Mouse (Mus musculus): ENCODE measurements at regions not wholly inside any gene's neighbourhood (a gene's known extent, or its start where the extent isn't known, plus 50 kb on each side); places are given as distances from the start of the nearest gene placed in this dataset.

DNA sequence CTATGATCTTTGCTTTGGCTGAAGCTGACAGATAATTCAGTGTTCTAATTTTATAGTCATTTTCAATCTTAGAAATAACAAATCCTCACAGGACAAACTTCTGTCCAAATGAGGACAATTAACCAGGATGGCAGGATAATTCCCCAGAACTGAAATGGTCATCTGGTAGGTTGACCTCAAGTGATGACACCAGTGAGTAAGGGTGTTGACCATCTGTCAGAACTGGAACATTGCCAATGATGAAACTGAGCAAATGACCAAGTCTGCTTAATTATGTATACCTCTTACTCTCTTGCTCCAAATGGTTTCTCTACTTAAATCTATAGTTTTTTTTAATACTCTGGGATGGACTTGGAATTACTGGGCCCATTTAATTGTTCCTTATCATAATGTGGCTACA lies 1336.9 kb upstream of the Tenm3 start:
- H3K4me1 ChIP-seq (replicated peaks; ENCODE audit: control insufficient read depth, insufficient read depth, low read length), result no peaks in the 10 kb centered on the region
- H3K36me3 ChIP-seq (ENCODE audit: control insufficient read depth, insufficient read depth, low read length), result no peaks in the 10 kb centered on the region
- H3K4me3 ChIP-seq (ENCODE audit: low read depth, low read length), result no peak overlapping the region
- ATAC-seq (ENCODE audit: low FRiP score), result no peak
- H3K9me3 ChIP-seq (ENCODE audit: control insufficient read depth, low read length), result no peaks in the 10 kb centered on the region
- H3K27me3 ChIP-seq (ENCODE audit: control insufficient read depth, insufficient read depth, low read length), result no peaks in the 10 kb centered on the region
- no peak for DNase-seq (ENCODE audit: low spot score)
- no peak overlapping the region for H3K9ac ChIP-seq (ENCODE audit: low read depth, low read length)
- no peak overlapping the region for H3K27ac ChIP-seq (ENCODE audit: low read depth, low read length)
- H3K4me2 ChIP-seq (replicated peaks; ENCODE audit: low read depth, low read length), result no peak overlapping the region

DNA sequence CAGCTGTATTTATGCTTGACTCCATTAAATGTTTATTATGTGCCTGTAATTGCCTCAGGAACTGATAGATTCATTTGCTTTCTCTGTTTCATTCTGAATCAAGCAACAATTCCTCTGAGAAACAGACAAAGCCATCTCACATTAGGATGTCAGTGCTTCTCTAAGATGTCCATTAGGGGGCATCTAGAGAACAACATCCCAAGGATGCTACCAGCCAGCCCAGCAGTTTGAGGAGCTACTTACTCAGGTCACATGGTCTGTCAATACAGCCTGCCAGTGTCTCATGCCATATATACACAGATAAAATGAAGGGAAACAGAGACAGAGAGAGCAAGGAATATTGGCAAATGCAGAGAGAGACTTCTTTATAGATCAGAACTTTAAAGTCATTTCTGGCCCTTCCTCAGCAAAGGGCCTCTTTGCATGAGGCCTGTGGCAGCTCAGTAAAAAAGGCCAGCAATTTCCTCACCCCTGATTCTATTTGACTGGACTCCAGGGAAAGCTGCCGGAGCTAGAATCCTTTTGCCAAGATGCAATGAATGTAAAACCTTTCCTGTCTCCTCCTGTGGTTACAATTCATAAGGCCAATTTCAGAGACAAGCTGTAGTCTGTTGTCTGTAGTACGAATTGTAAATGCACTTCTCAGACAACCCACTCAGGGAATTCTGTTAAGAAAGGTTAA lies 1321.2 kb upstream of the Tenm3 start:
- Histone ChIP-seq H3K27me3 (ENCODE audit: control insufficient read depth, insufficient read depth, low read length) (no peaks in the 10 kb centered on the region), H3K9me3 (ENCODE audit: control insufficient read depth, low read length) (no peaks in the 10 kb centered on the region), H3K4me2 (replicated peaks; ENCODE audit: low read depth, low read length) (no peak overlapping the region), H3K36me3 (ENCODE audit: control insufficient read depth, insufficient read depth, low read length) (no peaks in the 10 kb centered on the region), H3K4me1 (replicated peaks; ENCODE audit: control insufficient read depth, insufficient read depth, low read length) (no peaks in the 10 kb centered on the region), H3K27ac (ENCODE audit: low read depth, low read length) (no peak overlapping the region), H3K9ac (ENCODE audit: low read depth, low read length) (no peak overlapping the region), H3K4me3 (ENCODE audit: low read depth, low read length) (no peak overlapping the region)
- WGBS, result 78% methylated on average over 2 of the region's 2 CpGs
- DNase-seq (ENCODE audit: low spot score) (no peak), ATAC-seq (ENCODE audit: low FRiP score) (peak; percentile 75; the same call in 1 of the 2 replicates)

DNA sequence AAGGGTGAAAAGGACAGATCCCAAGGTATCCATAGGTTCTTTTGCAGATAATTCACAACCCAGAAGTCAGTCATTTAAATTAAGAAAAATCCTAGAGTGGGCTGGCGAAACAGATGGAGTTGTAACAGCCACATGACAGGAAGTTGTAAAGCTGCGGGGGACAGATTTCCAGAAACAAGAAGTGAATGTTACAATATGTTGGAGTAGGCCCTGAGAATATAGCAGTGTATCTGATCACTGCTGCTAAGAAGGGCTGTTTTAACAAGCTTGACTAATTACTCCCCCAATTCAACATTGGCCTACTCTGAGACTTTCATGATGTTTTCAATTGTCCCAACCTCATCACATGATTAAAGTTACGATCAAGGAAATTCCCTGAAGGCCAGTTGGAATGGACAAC lies 1317.3 kb upstream of the Tenm3 start:
- Histone ChIP-seq H3K9me3 (ENCODE audit: control insufficient read depth, low read length) (no peaks in the 10 kb centered on the region), H3K4me2 (replicated peaks; ENCODE audit: low read depth, low read length) (no peak overlapping the region), H3K4me1 (replicated peaks; ENCODE audit: control insufficient read depth, insufficient read depth, low read length) (no peaks in the 10 kb centered on the region), H3K9ac (ENCODE audit: low read depth, low read length) (no peak overlapping the region), H3K4me3 (ENCODE audit: low read depth, low read length) (no peak overlapping the region), H3K27me3 (ENCODE audit: control insufficient read depth, insufficient read depth, low read length) (no peaks in the 10 kb centered on the region), H3K36me3 (ENCODE audit: control insufficient read depth, insufficient read depth, low read length) (no peaks in the 10 kb centered on the region), H3K27ac (ENCODE audit: low read depth, low read length) (no peak overlapping the region)
- WGBS, result 84% methylated on average over 3 of the region's 3 CpGs
- DNase-seq (ENCODE audit: low spot score) (no peak), ATAC-seq (ENCODE audit: low FRiP score) (no peak)

DNA sequence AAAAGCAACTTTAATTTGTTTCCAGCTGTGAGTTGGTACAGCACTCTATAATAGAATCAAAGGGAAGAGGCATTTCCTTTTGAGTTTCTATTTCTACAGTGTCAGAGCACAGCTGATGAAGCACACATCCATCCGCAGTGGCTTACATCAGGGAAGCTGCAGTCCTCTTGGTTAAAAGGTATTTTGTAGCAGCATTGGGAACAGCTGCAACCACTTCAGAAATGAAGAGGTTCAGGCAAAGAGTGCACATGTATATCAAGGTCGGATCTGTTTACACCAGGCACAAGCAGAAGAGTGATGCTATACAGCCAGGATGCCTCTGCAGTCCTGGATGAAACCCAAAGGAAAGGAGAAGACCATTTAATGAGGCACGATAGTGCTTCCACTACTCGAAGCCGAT lies 1316.6 kb upstream of the Tenm3 start:
- DNase-seq (ENCODE audit: low spot score), result no peak
- H3K27ac ChIP-seq (ENCODE audit: low read depth, low read length), result no peak overlapping the region
- no peaks in the 10 kb centered on the region for H3K36me3 ChIP-seq (ENCODE audit: control insufficient read depth, insufficient read depth, low read length)
- no peaks in the 10 kb centered on the region for H3K27me3 ChIP-seq (ENCODE audit: control insufficient read depth, insufficient read depth, low read length)
- ATAC-seq (ENCODE audit: low FRiP score), result no peak
- no peaks in the 10 kb centered on the region for H3K9me3 ChIP-seq (ENCODE audit: control insufficient read depth, low read length)
- H3K4me2 ChIP-seq (replicated peaks; ENCODE audit: low read depth, low read length), result no peak overlapping the region
- WGBS, result 75% methylated on average over 5 of the region's 5 CpGs
- H3K9ac ChIP-seq (ENCODE audit: low read depth, low read length), result no peak overlapping the region
- H3K4me3 ChIP-seq (ENCODE audit: low read depth, low read length), result no peak overlapping the region
- H3K4me1 ChIP-seq (replicated peaks; ENCODE audit: control insufficient read depth, insufficient read depth, low read length), result no peaks in the 10 kb centered on the region

DNA sequence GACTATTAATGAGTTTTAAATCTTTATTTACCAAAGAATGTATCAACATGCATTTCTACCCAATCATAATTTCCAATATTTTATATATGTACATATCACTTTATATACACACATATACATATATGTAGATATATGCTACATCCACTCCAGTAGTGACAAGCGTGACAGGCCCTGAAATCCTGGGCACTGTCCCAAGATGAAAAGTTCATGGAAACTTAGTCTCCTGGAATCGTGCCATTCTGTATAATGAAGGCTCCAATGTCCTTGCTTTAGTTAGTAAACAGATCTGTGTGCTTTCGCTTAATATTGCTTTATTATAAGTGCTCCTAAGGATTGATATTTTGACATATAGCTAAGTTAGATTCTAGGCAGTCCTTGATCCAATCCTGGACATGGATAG lies 1296.1 kb upstream of the Tenm3 start:
- no peaks in the 10 kb centered on the region for H3K9me3 ChIP-seq (ENCODE audit: control insufficient read depth, low read length)
- DNase-seq (ENCODE audit: low spot score), result no peak
- no peaks in the 10 kb centered on the region for H3K36me3 ChIP-seq (ENCODE audit: control insufficient read depth, insufficient read depth, low read length)
- H3K4me1 ChIP-seq (replicated peaks; ENCODE audit: control insufficient read depth, insufficient read depth, low read length), result no peaks in the 10 kb centered on the region
- no peak overlapping the region for H3K4me3 ChIP-seq (ENCODE audit: low read depth, low read length)
- 96% methylated on average over 3 of the region's 3 CpGs for WGBS
- no peak overlapping the region for H3K9ac ChIP-seq (ENCODE audit: low read depth, low read length)
- ATAC-seq (ENCODE audit: low FRiP score), result no peak
- H3K4me2 ChIP-seq (replicated peaks; ENCODE audit: low read depth, low read length), result no peak overlapping the region
- H3K27me3 ChIP-seq (ENCODE audit: control insufficient read depth, insufficient read depth, low read length), result no peaks in the 10 kb centered on the region
- H3K27ac ChIP-seq (ENCODE audit: low read depth, low read length), result no peak overlapping the region

DNA sequence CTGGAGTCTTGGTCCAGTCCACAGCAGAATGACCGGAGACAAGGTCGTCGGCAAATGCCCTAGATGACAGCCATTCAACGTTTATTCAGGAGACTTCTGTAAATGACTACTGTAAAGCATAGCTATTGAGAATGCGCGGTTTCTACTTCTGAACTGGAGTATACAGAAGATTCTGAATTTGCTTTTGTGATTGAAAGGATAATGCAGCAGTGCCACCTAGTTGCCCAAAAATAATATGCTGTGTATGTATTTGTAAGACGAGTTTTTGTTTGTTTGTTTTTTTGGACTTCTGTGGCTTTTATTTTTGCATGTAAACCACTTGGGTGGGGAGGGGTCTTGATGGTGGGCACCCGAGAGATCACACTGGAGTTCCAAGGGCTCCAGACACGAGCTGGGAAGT lies 1276.3 kb upstream of the Tenm3 start:
- Histone ChIP-seq H3K27me3 (ENCODE audit: control insufficient read depth, insufficient read depth, low read length) (no peaks in the 10 kb centered on the region), H3K4me3 (ENCODE audit: low read depth, low read length) (no peak overlapping the region), H3K27ac (ENCODE audit: low read depth, low read length) (no peak overlapping the region), H3K9ac (ENCODE audit: low read depth, low read length) (no peak overlapping the region), H3K4me2 (replicated peaks; ENCODE audit: low read depth, low read length) (no peak overlapping the region), H3K4me1 (replicated peaks; ENCODE audit: control insufficient read depth, insufficient read depth, low read length) (no peaks in the 10 kb centered on the region), H3K36me3 (ENCODE audit: control insufficient read depth, insufficient read depth, low read length) (no peaks in the 10 kb centered on the region), H3K9me3 (ENCODE audit: control insufficient read depth, low read length) (no peaks in the 10 kb centered on the region)
- DNase-seq (ENCODE audit: low spot score), result no peak
- 87% methylated on average over 9 of the region's 9 CpGs for WGBS
- ATAC-seq (ENCODE audit: low FRiP score), result no peak

DNA sequence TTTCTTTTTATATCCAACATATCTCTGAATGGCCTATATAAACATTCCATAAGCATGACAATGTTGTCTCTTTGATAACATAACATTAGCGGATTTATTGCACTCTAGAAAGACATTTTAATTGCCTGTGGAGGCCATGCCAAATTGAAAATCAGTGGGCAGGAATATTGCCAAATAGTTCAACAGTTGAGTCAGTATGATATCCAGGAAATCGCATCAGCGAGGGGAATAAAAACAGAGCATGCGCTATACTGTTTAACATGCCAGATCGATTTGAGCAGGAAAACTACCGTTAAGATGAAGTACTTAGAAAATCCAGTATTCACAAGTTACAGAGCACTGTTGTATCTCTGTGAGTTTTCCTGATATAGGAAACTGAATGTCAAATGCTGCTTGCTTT lies 1238.6 kb upstream of the Tenm3 start:
- Histone ChIP-seq H3K27me3 (ENCODE audit: control insufficient read depth, insufficient read depth, low read length) (no peaks in the 10 kb centered on the region), H3K4me1 (replicated peaks; ENCODE audit: control insufficient read depth, insufficient read depth, low read length) (no peaks in the 10 kb centered on the region), H3K4me2 (replicated peaks; ENCODE audit: low read depth, low read length) (no peak overlapping the region), H3K9ac (ENCODE audit: low read depth, low read length) (no peak overlapping the region), H3K9me3 (ENCODE audit: control insufficient read depth, low read length) (no peaks in the 10 kb centered on the region), H3K4me3 (ENCODE audit: low read depth, low read length) (no peak overlapping the region), H3K36me3 (ENCODE audit: control insufficient read depth, insufficient read depth, low read length) (no peaks in the 10 kb centered on the region), H3K27ac (ENCODE audit: low read depth, low read length) (no peak overlapping the region)
- ATAC-seq (ENCODE audit: low FRiP score) (no peak), DNase-seq (ENCODE audit: low spot score) (no peak)
- WGBS, result 93% methylated on average over 6 of the region's 6 CpGs

DNA sequence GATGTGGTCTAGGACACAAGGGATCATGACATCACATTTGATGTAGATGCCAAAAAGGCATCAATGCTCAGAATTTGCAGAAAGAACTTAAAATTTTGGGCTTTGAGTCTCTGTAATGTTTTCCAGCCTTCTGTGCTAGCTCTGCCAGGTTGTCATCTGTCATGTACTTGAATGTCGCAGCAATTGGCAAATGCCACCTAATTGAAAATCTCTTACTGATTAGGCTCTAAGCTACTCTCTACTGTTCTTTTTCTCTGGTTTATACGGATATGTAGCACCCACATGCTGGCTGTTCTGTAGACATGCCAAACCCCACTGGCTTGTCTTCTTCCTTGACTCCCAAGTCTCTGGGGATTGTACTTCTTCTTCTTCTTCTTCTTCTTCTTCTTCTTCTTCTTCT lies 1193.3 kb upstream of the Tenm3 start:
- no peak overlapping the region for H3K4me2 ChIP-seq (replicated peaks; ENCODE audit: low read depth, low read length)
- no peaks in the 10 kb centered on the region for H3K36me3 ChIP-seq (ENCODE audit: control insufficient read depth, insufficient read depth, low read length)
- no peak overlapping the region for H3K27ac ChIP-seq (ENCODE audit: low read depth, low read length)
- H3K4me3 ChIP-seq (ENCODE audit: low read depth, low read length), result no peak overlapping the region
- H3K9me3 ChIP-seq (ENCODE audit: control insufficient read depth, low read length), result no peaks in the 10 kb centered on the region
- no peak for ATAC-seq (ENCODE audit: low FRiP score)
- H3K9ac ChIP-seq (ENCODE audit: low read depth, low read length), result no peak overlapping the region
- 84% methylated on average over 2 of the region's 2 CpGs for WGBS
- DNase-seq (ENCODE audit: low spot score), result no peak
- no peaks in the 10 kb centered on the region for H3K27me3 ChIP-seq (ENCODE audit: control insufficient read depth, insufficient read depth, low read length)
- H3K4me1 ChIP-seq (replicated peaks; ENCODE audit: control insufficient read depth, insufficient read depth, low read length), result no peaks in the 10 kb centered on the region

DNA sequence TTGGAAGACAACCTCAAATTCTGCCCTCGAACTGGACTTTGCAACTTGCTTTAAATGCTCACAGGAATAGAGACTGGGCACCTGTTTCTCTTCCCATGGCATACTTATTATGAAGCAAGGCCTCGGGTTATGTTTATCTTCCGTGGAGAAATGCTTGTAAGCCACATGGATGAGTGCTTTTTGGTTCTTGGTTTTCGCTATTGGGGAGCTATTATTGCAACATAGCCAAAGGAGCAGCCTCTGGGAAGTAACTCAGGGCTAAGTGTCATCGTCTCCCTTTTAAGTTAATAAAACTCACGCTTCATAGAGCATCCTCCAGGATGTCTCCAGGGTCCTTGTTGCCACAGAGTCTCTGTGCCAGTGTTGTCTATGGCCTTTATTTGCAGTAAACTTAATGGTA lies 1183.8 kb upstream of the Tenm3 start:
- DNase-seq (ENCODE audit: low spot score) (no peak), ATAC-seq (ENCODE audit: low FRiP score) (no peak)
- H3K4me3 ChIP-seq (ENCODE audit: low read depth, low read length), result no peak overlapping the region
- no peak overlapping the region for H3K27ac ChIP-seq (ENCODE audit: low read depth, low read length)
- H3K4me1 ChIP-seq (replicated peaks; ENCODE audit: control insufficient read depth, insufficient read depth, low read length), result no peaks in the 10 kb centered on the region
- H3K9ac ChIP-seq (ENCODE audit: low read depth, low read length), result no peak overlapping the region
- no peak overlapping the region for H3K4me2 ChIP-seq (replicated peaks; ENCODE audit: low read depth, low read length)
- H3K36me3 ChIP-seq (ENCODE audit: control insufficient read depth, insufficient read depth, low read length), result no peaks in the 10 kb centered on the region
- 82% methylated on average over 6 of the region's 6 CpGs for WGBS
- H3K27me3 ChIP-seq (ENCODE audit: control insufficient read depth, insufficient read depth, low read length), result no peaks in the 10 kb centered on the region
- H3K9me3 ChIP-seq (ENCODE audit: control insufficient read depth, low read length), result no peaks in the 10 kb centered on the region

Measured in hindbrain, embryonic 11.5 days (tissue).